Mouse (Mus musculus) kidney, embryonic 14.5 days (tissue): ENCODE measurements around the gene Dhrs11. TPM values are rescaled to one million over a fixed set of nuclear protein-coding genes. Genes with fewer than 3 reads are reported as not detected.
"Not testable (repeated sequence)": the region's sequence is repeated elsewhere in the genome, so short reads cannot be mapped to it uniquely, and the experiment has no call there.

Experiments used
- ATAC-seq: fragments of 200-750 bp; cut with Nextera tagmentation; 2 replicates; pipeline ENCODE4 v1.8.0; 2017; ENCODE audit warnings: moderate number of reproducible peaks, mild to moderate bottlenecking, moderate TSS enrichment, moderate library complexity; ENCODE audit not compliant: low FRiP score, low TSS enrichment
- H3K27ac ChIP-seq: fragments of 300-500 bp; sonication (generic); 2 replicates; pipeline ENCODE4 v1.5.1; 2014; ENCODE audit warnings: low read depth, mild to moderate bottlenecking, low read length, moderate library complexity, mixed read lengths
- H3K27me3 ChIP-seq: fragments of 300-500 bp; sonication (generic); 2 replicates; pipeline ENCODE4 v1.6.1; 2014; ENCODE audit warnings: mild to moderate bottlenecking, low read length; ENCODE audit not compliant: control insufficient read depth, insufficient read depth
- H3K36me3 ChIP-seq: fragments of 300-500 bp; sonication (generic); 2 replicates; pipeline ENCODE4 v1.6.1; 2014; ENCODE audit warnings: low read length, mixed read lengths; ENCODE audit not compliant: control insufficient read depth, insufficient read depth
- H3K4me1 ChIP-seq: fragments of 300-500 bp; sonication (generic); 2 replicates; pipeline ENCODE4 v1.6.1; 2014; ENCODE audit warnings: low read length, mixed read lengths; ENCODE audit not compliant: control insufficient read depth, insufficient read depth
- H3K4me2 ChIP-seq: fragments of 300-500 bp; sonication (generic); replicated peaks from 2 replicates; pipeline ENCODE4 v1.6.1; 2014; ENCODE audit warnings: low read depth, mild to moderate bottlenecking, low read length
- H3K4me3 ChIP-seq: fragments of 300-500 bp; sonication (generic); 2 replicates; pipeline ENCODE4 v1.5.1; 2014; ENCODE audit warnings: mild to moderate bottlenecking, low read length
- H3K9ac ChIP-seq: fragments of 300-500 bp; sonication (generic); 2 replicates; pipeline ENCODE4 v1.6.1; 2014; ENCODE audit warnings: low read depth, mild to moderate bottlenecking, low read length, moderate library complexity
- H3K9me3 ChIP-seq: fragments of 300-500 bp; sonication (generic); 2 replicates; pipeline ENCODE4 v1.6.1; 2016; ENCODE audit warnings: low read length; ENCODE audit not compliant: control insufficient read depth
- WGBS: fragments of 180-500 bp; shearing (Covaris S2); extraction: QIAGEN DNeasy Blood & Tissue Kit; methylation state at CpG from one replicate; pipeline ENCODE4 v1.1.7; 2014; 5-methylcytosine and 5-hydroxymethylcytosine counted together
- polyA plus RNA-seq: library from polyadenylated mRNA; unstranded; fragments of >200 nt; fragmentation: Nextera tagmentation; extraction: Ambion mirVana; gene quantifications from 2 replicates; pipeline ENCODE4 v1.2.1, GENCODE M21; 2014

The Dhrs11 gene
- polyA plus RNA-seq, result 8.3 and 10.4 TPM in 2 replicates

GRCm38 (mm10) chr11:84828516-84829399 is at the start of gene Dhrs11:
TSS of gene Dhrs11 (minus strand) at chr11:84828994.
- peak; percentile 97 for ATAC-seq
- Histone ChIP-seq H3K27me3 (no peaks in the 10 kb centered on the region), H3K27ac (peak within 1 kb of the TSS; percentile 82), H3K36me3 (peaks cover 24% of the 10 kb centered on the region), H3K4me2 (peak within 1 kb of the TSS; percentile 95), H3K4me1 (0 out of 2 replicates have a peak, but pooled peaks cover 5% of the 10 kb centered on the region), H3K4me3 (peak within 1 kb of the TSS; percentile 83), H3K9ac (peak within 1 kb of the TSS; percentile 81), H3K9me3 (no peaks in the 10 kb centered on the region)
- under 1% methylated on average over 62 of the region's 62 CpGs for WGBS

GRCm38 (mm10) chr11:84876020-84876419 is 47.2 kb upstream of the Dhrs11 start:
- H3K9me3 ChIP-seq, H3K9ac ChIP-seq, H3K27ac ChIP-seq, H3K4me3 ChIP-seq, ATAC-seq, H3K4me2 ChIP-seq, H3K27me3 ChIP-seq, H3K4me1 ChIP-seq: not testable (repeated sequence)
- WGBS, result no CpG with 5 or more reads among the region's 1 CpGs
- H3K36me3 ChIP-seq, result peaks cover 20% of the 10 kb centered on the region; the same call in 1 of the 2 replicates

DNA sequence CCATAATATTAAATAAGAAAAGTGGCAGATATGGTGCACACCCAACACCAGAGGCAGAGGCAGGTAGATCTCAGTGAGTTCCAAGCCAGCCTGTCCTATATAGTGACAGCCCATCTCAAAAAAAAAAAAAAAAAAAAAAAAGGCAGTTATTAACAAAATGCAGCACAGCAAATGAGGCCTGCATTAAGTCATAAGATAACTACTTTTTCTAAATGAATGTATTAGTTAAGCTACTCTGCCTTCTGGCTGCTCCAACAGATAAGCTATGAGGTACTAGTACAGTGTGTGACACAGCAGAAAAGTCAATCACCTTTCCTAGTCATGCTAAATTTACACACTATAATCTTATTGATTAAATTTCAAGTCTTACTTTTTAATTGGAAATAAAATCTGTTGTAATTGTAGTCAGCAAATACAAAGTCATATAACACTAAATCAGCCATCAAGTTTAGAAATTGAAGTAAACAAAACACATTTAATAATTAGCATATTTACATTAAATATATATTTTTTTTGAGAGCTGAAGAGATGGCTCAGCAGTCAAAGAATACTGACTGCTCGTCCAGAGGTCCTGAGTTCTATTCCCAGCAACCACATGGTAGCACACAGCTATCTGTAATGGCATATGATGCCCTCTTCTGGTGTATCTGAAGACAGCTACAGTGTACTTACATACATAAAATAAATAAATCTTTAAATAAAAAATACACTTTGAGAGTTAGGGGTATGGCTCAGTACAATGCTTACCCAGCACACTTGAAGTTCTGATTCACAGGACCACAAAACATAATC is 44.4 kb upstream of the Dhrs11 start:
- no peaks in the 10 kb centered on the region for H3K9me3 ChIP-seq
- no peak overlapping the region for H3K4me2 ChIP-seq
- H3K4me1 ChIP-seq, result peaks cover 3% of the 10 kb centered on the region; the same call in 1 of the 2 replicates
- no peak overlapping the region for H3K27ac ChIP-seq
- no peak overlapping the region for H3K4me3 ChIP-seq
- no peak for ATAC-seq
- H3K27me3 ChIP-seq, result no peaks in the 10 kb centered on the region
- peaks cover 19% of the 10 kb centered on the region; the same call in 1 of the 2 replicates for H3K36me3 ChIP-seq
- 77% methylated on average over 1 of the region's 1 CpGs for WGBS
- H3K9ac ChIP-seq, result no peak overlapping the region

- Histone ChIP-seq H3K4me1 (peaks cover 11% of the 10 kb centered on the region; the same call in 1 of the 2 replicates), H3K9ac (peak overlapping the region; percentile 97; the same call in 1 of the 2 replicates), H3K27ac (peak overlapping the region; percentile 99), H3K36me3 (peaks cover 5% of the 10 kb centered on the region; the same call in 1 of the 2 replicates), H3K27me3 (no peaks in the 10 kb centered on the region), H3K4me2 (peak overlapping the region; percentile 70), H3K9me3 (no peaks in the 10 kb centered on the region), H3K4me3 (peak overlapping the region; percentile 96)
- no peak for ATAC-seq
- 75% methylated on average over 4 of the region's 4 CpGs for WGBS
Observed at GRCm38 (mm10) chr11:84871548-84872069, 42.8 kb upstream of the Dhrs11 start.

DNA sequence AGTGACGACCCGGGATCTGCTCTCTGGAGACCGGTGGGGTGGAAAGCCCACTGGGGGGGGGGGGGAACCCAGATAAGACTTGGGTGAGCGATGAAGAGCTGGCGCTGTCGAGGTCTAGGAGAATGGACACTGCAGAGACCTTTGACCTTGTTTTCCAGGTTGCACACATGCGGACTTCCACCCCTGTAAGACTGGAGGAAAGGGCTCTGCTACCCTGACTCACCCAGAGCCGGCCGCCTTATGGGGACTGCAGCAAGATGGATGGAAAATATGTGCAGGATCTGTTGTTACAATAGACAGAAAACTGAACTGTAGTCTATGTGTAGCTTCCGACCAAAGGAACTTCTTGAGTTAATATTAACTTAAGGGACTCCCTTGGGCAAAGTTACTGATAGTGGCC is 42.3 kb upstream of the Dhrs11 start:
- peak overlapping the region; percentile 70 for H3K4me2 ChIP-seq
- peak overlapping the region; percentile 96 for H3K4me3 ChIP-seq
- H3K9me3 ChIP-seq, result no peaks in the 10 kb centered on the region
- ATAC-seq, result peak; percentile 59; the same call in 1 of the 2 replicates
- H3K9ac ChIP-seq, result peak overlapping the region; percentile 97
- H3K4me1 ChIP-seq, result peaks cover 11% of the 10 kb centered on the region; the same call in 1 of the 2 replicates
- peaks cover 5% of the 10 kb centered on the region; the same call in 1 of the 2 replicates for H3K36me3 ChIP-seq
- H3K27me3 ChIP-seq, result no peaks in the 10 kb centered on the region
- 1% methylated on average over 10 of the region's 10 CpGs for WGBS
- peak overlapping the region; percentile 99 for H3K27ac ChIP-seq

GRCm38 (mm10) chr11:84870337-84871043 is 41.7 kb upstream of the Dhrs11 start, which contains the start of gene Ggnbp2:
TSS of gene Ggnbp2 (minus strand) at chr11:84870817.
- 1% methylated on average over 52 of the region's 62 CpGs for WGBS
- H3K4me2 ChIP-seq, result peak within 1 kb of the TSS; percentile 70
- H3K4me3 ChIP-seq, result peak within 1 kb of the TSS; percentile 96
- H3K27ac ChIP-seq, result peak within 1 kb of the TSS; percentile 99
- H3K36me3 ChIP-seq, result peaks cover 8% of the 10 kb centered on the region; the same call in 1 of the 2 replicates
- no peaks in the 10 kb centered on the region for H3K9me3 ChIP-seq
- H3K4me1 ChIP-seq, result peaks cover 13% of the 10 kb centered on the region; the same call in 1 of the 2 replicates
- H3K9ac ChIP-seq, result peak within 1 kb of the TSS; percentile 97
- no peaks in the 10 kb centered on the region for H3K27me3 ChIP-seq
- ATAC-seq, result peak; percentile 93

DNA sequence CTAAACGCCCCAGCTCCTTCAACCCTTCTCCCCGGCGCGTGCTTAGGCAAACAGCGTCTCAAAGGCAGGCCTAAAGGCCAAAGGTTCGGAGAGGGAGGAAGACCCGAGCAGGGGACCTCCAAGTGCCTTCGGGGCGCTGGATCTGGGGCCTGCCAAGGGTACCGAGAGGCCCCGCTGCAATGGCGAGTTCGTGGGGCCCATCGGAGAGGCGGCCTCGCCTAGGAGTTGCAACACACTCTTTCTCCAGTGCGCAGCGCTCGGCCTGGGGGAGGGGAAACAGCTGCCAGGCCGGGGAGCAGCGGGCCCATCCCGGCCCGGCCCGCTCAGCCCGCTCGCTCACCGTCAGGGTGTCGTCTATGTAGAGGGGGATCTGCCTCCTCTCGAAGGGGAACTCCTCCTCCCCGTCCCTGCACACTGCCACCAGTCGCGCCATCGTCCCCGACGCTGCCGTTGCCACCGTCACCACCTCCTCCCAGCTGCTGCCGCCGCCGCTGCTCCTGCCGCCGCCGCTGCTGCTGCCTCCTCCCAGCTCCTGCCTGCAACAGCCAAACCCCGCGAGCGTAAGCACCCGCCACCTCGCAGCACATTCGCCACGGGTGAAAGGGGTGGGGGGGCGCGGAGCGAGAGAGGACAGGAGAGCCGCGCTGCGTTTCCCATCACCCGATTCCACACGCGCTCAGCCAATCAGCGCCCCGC is 40.9 kb upstream of the Dhrs11 start:
- Histone ChIP-seq H3K27ac (peak overlapping the region; percentile 94), H3K4me1 (peaks cover 16% of the 10 kb centered on the region; the same call in 1 of the 2 replicates), H3K9me3 (no peaks in the 10 kb centered on the region), H3K36me3 (peaks cover 8% of the 10 kb centered on the region; the same call in 1 of the 2 replicates), H3K4me2 (peak overlapping the region; percentile 69), H3K9ac (peak overlapping the region; percentile 97), H3K27me3 (no peaks in the 10 kb centered on the region), H3K4me3 (peak overlapping the region; percentile 96)
- WGBS, result under 1% methylated on average over 59 of the region's 61 CpGs
- ATAC-seq, result peak; percentile 81
